Mouse (Mus musculus): ENCODE results near the gene Usp17le. TPM values are rescaled to one million over a fixed set of nuclear protein-coding genes. Genes with fewer than 3 reads are reported as not detected.
"Not testable (repeated sequence)": the region's sequence is repeated elsewhere in the genome, so short reads cannot be mapped to it uniquely, and the experiment has no call there.

The Usp17le gene
- not detected in 2 replicates for polyA plus RNA-seq (2012; rRNA removed)

DNA sequence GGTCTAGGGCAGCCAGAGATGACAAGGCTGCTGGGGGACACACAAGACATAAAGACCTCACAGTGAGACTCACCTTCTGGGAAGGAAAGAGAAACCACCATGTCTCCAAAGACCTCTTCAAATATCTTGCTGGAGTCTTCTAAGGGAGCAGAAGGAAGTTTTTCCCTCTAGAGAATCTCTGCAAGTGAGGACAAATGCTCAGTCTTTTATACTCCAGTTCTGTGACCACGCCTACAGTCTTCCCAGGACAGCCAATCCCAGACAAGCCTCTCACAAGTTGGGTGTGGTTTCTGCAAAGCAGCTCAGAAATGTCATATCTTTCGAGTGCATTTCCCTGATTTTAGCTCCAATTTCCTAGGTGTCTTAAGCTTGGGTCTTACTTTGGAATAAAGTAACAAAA is at the start of gene Usp17le:
Usp17le (minus strand) TSS at position 101 of the 400 bp plus-strand sequence.
- not testable (repeated sequence) for H3K4me3 ChIP-seq (replicated peaks; ENCODE audit: insufficient read depth, low read depth, low read length); H3K4me1 ChIP-seq (ENCODE audit: control insufficient read depth, insufficient read depth, low read length); DNase-seq; H3K27me3 ChIP-seq (ENCODE audit: control insufficient read depth, insufficient read depth, low read length); H3K27ac ChIP-seq (ENCODE audit: insufficient read depth, low read length)
- WGBS, result 45% methylated on average over 2 of the region's 2 CpGs

- not testable (repeated sequence) for DNase-seq; H3K4me1 ChIP-seq (ENCODE audit: control insufficient read depth, insufficient read depth, low read length); H3K27ac ChIP-seq (ENCODE audit: insufficient read depth, low read length); H3K4me3 ChIP-seq (replicated peaks; ENCODE audit: insufficient read depth, low read depth, low read length); H3K27me3 ChIP-seq (ENCODE audit: control insufficient read depth, insufficient read depth, low read length)
- WGBS, result 80% methylated on average over 8 of the region's 8 CpGs
These were observed 33.1 kb upstream of the Usp17le start for GRCm38 (mm10) chr7:104810335-104810734.

DNA sequence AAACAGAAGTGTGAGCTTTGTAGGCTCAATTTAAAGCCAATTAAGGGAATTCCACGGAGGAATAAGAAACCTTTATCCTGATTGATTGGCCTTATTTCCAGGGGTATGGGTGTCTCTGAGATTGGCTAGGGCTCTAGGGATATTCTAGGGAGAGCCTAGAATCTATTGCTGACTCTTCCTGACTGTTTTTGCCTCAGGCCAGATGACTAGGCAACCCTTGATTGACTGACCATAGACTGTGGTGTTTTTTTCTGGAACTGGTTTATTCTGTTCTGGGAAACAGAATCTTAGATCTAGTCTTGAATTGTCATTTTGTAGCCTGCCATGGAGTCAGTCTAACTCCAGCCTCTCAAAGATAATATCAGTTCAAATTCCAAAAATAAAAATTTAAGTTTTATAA is 13.5 kb upstream of the Usp17le start:
- TF ChIP-seq CTCF (IDR thresholded peaks at IDR 0.05; ENCODE audit: borderline replicate concordance, insufficient read depth, low read depth, low read length) (no peak), POLR2A (IDR thresholded peaks at IDR 0.05; ENCODE audit: borderline replicate concordance, insufficient read depth, low read length) (no peak)
- H3K27me3 ChIP-seq (ENCODE audit: control insufficient read depth, insufficient read depth, low read length), result no peaks in the 10 kb centered on the region
- H3K4me1 ChIP-seq (ENCODE audit: control insufficient read depth, insufficient read depth, low read length), result no peaks in the 10 kb centered on the region
- no peak overlapping the region for H3K4me3 ChIP-seq (replicated peaks; ENCODE audit: insufficient read depth, low read depth, low read length)
- DNase-seq, result no peak
- H3K27ac ChIP-seq (ENCODE audit: insufficient read depth, low read length), result no peak overlapping the region
- WGBS, result 62% methylated on average over 1 of the region's 1 CpGs

Other genes with a start within 250 kb of the Usp17le start
- not detected in 2 replicates for gene Olfr651, start 227.3 kb downstream of the Usp17le start, polyA plus RNA-seq (2012; rRNA removed)
- not detected in 2 replicates for gene Olfr652, start 216.6 kb downstream of the Usp17le start, polyA plus RNA-seq (2012; rRNA removed)
- not detected in 2 replicates for gene Olfr653, start 200.2 kb downstream of the Usp17le start, polyA plus RNA-seq (2012; rRNA removed)
- gene Olfr654, start 190.4 kb downstream of the Usp17le start, polyA plus RNA-seq (2012; rRNA removed), result not detected in 2 replicates
- 0.11 and 0.16 TPM in 2 replicates for gene Olfr655, start 175.7 kb downstream of the Usp17le start, polyA plus RNA-seq (2012; rRNA removed)
- gene Olfr656, start 163.5 kb downstream of the Usp17le start, polyA plus RNA-seq (2012; rRNA removed), result not detected in 2 replicates
- gene Olfr657, start 152.7 kb downstream of the Usp17le start, polyA plus RNA-seq (2012; rRNA removed), result not detected in 2 replicates
- 0.25 and 0.52 TPM in 2 replicates for gene Olfr658, start 130.2 kb downstream of the Usp17le start, polyA plus RNA-seq (2012; rRNA removed)
- not detected in 2 replicates for gene Olfr659, start 110.7 kb downstream of the Usp17le start, polyA plus RNA-seq (2012; rRNA removed)
- not detected in 2 replicates for gene Olfr661, start 91.0 kb downstream of the Usp17le start, polyA plus RNA-seq (2012; rRNA removed)
- gene Usp17lb, start 65.1 kb upstream of the Usp17le start, polyA plus RNA-seq (2012; rRNA removed), result not detected in 2 replicates
- gene Usp17la, start 79.5 kb upstream of the Usp17le start, polyA plus RNA-seq (2012; rRNA removed), result not detected in 2 replicates
- not detected in 2 replicates for gene Olfr665, start 100.6 kb upstream of the Usp17le start, polyA plus RNA-seq (2012; rRNA removed)
- gene Olfr666, start 118.5 kb upstream of the Usp17le start, polyA plus RNA-seq (2012; rRNA removed), result not detected in 2 replicates
- not detected in 2 replicates for gene Olfr667, start 144.0 kb upstream of the Usp17le start, polyA plus RNA-seq (2012; rRNA removed)
- not detected in 2 replicates for gene Olfr668, start 150.6 kb upstream of the Usp17le start, polyA plus RNA-seq (2012; rRNA removed)
- not detected in 2 replicates for gene Olfr669, start 156.8 kb upstream of the Usp17le start, polyA plus RNA-seq (2012; rRNA removed)
- gene Olfr670, start 185.2 kb upstream of the Usp17le start, polyA plus RNA-seq (2012; rRNA removed), result not detected in 2 replicates
- gene Olfr671, start 201.7 kb upstream of the Usp17le start, polyA plus RNA-seq (2012; rRNA removed), result not detected in 2 replicates
- gene Olfr672, start 224.6 kb upstream of the Usp17le start, polyA plus RNA-seq (2012; rRNA removed), result not detected in 2 replicates

Measured in cerebellum, adult 2 months (tissue).